Mouse (Mus musculus) forebrain, embryonic 10.5 days (tissue): ENCODE results near the gene Hes1. TPM values are rescaled to one million over a fixed set of nuclear protein-coding genes. Genes with fewer than 3 reads are reported as not detected.

ENCODE experiments used
- DNase-seq: peaks from one replicate; pipeline ENCODE4 v3.0.0-alpha.2; 2017; ENCODE audit warnings: low spot score; ENCODE audit errors: extremely low spot score
- H3K27ac ChIP-seq: fragments of 300-500 bp; sonication (generic); 2 replicates; pipeline ENCODE4 v1.5.1; 2016; ENCODE audit warnings: mild to moderate bottlenecking
- H3K27me3 ChIP-seq: fragments of 300-500 bp; sonication (generic); 2 replicates; pipeline ENCODE4 v1.6.1; 2016; ENCODE audit warnings: mild to moderate bottlenecking; ENCODE audit not compliant: poor library complexity, severe bottlenecking
- H3K36me3 ChIP-seq: fragments of 300-500 bp; sonication (generic); replicated peaks from 2 replicates; pipeline ENCODE4 v1.6.1; 2016; ENCODE audit warnings: mild to moderate bottlenecking, moderate library complexity
- H3K4me1 ChIP-seq: fragments of 300-500 bp; sonication (generic); 2 replicates; pipeline ENCODE4 v1.6.1; 2016
- H3K4me3 ChIP-seq: fragments of 300-500 bp; sonication (generic); 2 replicates; pipeline ENCODE4 v1.5.1; 2016; ENCODE audit warnings: mild to moderate bottlenecking, moderate library complexity
- H3K9me3 ChIP-seq: fragments of 300-500 bp; sonication (generic); 2 replicates; pipeline ENCODE4 v1.6.1; 2016; ENCODE audit warnings: mild to moderate bottlenecking, moderate library complexity
- WGBS: fragments of 180-500 bp; shearing (Covaris S2); methylation state at CpG from one replicate; pipeline ENCODE4 v1.1.7; 2016; 5-methylcytosine and 5-hydroxymethylcytosine counted together
- polyA plus RNA-seq: library from polyadenylated mRNA; unstranded; fragments of >200 nt; fragmentation: Nextera tagmentation; extraction: Ambion mirVana; gene quantifications from 2 replicates; pipeline ENCODE4 v1.2.1, GENCODE M21; 2016

Gene Hes1
- polyA plus RNA-seq, 1 experiment from 2014 or later = 42.5 TPM

- DNase-seq = no peak
- peaks cover 54% of the 10 kb centered on the region for H3K4me1 ChIP-seq
- peaks cover 79% of the 10 kb centered on the region for H3K27me3 ChIP-seq
- WGBS = 72% methylated on average over 10 of the region's 10 CpGs
- no peaks in the 10 kb centered on the region for H3K9me3 ChIP-seq
- H3K36me3 ChIP-seq = no peaks in the 10 kb centered on the region
- no peak overlapping the region for H3K27ac ChIP-seq
- H3K4me3 ChIP-seq = no peak overlapping the region
Measured at GRCm38 (mm10) chr16:30055361-30055889, 8.8 kb upstream of the Hes1 start.

GRCm38 (mm10) chr16:30055927-30056326, 8.3 kb upstream of the Hes1 start:
- WGBS = 78% methylated on average over 7 of the region's 7 CpGs
- Histone ChIP-seq H3K27ac (no peak overlapping the region), H3K36me3 (no peaks in the 10 kb centered on the region), H3K4me3 (no peak overlapping the region), H3K4me1 (peaks cover 59% of the 10 kb centered on the region), H3K27me3 (peaks cover 84% of the 10 kb centered on the region), H3K9me3 (no peaks in the 10 kb centered on the region)
- no peak for DNase-seq

GRCm38 (mm10) chr16:30056906-30057305, 7.3 kb upstream of the Hes1 start:
- no peaks in the 10 kb centered on the region for H3K9me3 ChIP-seq
- H3K27ac ChIP-seq = no peak overlapping the region
- peaks cover 69% of the 10 kb centered on the region for H3K4me1 ChIP-seq
- no peak overlapping the region for H3K4me3 ChIP-seq
- no peak for DNase-seq
- 89% methylated on average over 2 of the region's 2 CpGs for WGBS
- peaks cover 90% of the 10 kb centered on the region for H3K27me3 ChIP-seq
- H3K36me3 ChIP-seq = no peaks in the 10 kb centered on the region

DNA sequence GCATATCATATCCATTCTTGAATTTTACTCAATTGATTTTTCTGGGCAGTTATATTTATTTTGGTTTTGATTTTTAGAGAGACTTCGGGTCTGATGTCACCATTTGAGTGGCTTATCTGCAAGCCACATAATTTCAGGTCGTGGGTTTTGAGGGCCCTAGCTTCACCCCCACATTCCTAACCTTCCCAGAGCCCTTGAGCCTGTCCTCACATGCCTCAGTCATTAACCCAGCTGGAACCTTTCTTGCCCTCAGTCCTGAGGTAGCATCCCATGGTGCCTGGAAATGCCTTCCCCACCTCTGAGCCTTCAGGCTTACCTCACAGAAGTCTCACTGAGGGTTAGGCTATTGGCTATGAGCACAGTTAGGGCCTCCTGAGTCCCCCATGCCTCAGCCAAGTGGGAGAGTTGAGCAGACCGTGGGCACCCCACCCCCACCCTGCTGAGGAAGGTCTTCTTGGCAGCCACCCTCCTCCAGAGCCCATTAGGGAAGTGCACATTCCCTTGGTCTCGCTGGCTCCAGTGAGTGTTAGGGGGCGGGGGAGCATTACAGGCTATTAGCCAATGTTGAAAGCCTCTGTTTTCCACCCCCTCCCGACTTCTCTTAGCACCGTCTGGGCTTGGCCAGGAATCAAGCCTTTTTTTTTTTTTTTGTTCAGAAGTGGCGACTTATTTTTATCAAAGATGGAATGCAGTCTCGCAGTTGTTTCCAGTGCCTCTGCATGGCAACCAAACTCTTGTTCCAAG, 5.0 kb upstream of the Hes1 start:
- Histone ChIP-seq H3K4me3 (no peak overlapping the region), H3K4me1 (peaks cover 71% of the 10 kb centered on the region), H3K36me3 (no peaks in the 10 kb centered on the region), H3K27ac (peak overlapping the region; percentile 70), H3K27me3 (peaks cover 76% of the 10 kb centered on the region), H3K9me3 (no peaks in the 10 kb centered on the region)
- 17% methylated on average over 9 of the region's 9 CpGs for WGBS
- peak; percentile 38 for DNase-seq

- Histone ChIP-seq H3K4me3 (0 out of 2 replicates have a peak overlapping the region, but pooled peaks have one; percentile 1), H3K36me3 (no peaks in the 10 kb centered on the region), H3K9me3 (no peaks in the 10 kb centered on the region), H3K27ac (peak overlapping the region; percentile 48), H3K4me1 (peaks cover 74% of the 10 kb centered on the region), H3K27me3 (peaks cover 70% of the 10 kb centered on the region)
- 6% methylated on average over 8 of the region's 8 CpGs for WGBS
- DNase-seq = no peak
Measured at GRCm38 (mm10) chr16:30060412-30060811, 3.8 kb upstream of the Hes1 start.

DNA sequence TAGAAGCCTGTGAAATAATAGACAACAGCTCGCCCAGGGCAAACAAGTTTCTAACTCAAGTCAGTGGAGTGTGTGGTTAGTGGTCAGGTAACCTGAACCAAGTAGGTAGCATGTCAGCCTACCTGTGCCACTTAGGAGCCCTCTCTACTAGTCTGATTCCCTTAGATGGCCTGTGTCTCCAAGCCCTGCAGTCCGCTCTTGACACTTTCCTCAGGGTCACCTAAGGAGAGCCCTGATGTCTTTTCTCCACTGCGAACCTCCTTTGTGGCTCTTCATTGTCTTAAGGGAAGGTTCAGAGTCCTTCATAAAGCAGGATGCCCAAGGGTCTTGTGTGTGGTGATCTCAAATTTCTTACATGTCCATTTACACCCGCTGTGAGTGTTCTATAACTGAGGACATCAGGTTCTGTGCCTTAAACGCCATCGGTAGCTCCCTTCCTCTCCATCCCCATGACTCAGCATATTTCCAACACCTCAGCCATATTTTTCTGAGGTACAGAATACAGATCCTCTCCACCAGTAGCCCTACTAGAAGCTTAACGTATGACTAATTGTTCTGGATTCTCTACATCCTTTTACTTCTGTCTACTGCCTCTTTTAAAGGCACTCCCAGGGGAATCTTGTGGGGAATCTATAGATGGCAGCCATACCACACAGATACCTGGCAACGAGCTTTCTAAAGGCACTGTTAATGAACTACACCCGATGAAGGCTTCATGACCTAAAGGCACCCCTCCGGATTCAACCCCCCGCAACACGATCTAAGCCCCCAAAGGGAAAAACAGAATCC, 1.7 kb upstream of the Hes1 start:
- Histone ChIP-seq H3K4me3 (peak overlapping the region; percentile 89), H3K27ac (peak overlapping the region; percentile 99), H3K36me3 (peaks cover 9% of the 10 kb centered on the region), H3K27me3 (peaks cover 53% of the 10 kb centered on the region), H3K4me1 (peaks cover 80% of the 10 kb centered on the region), H3K9me3 (no peaks in the 10 kb centered on the region)
- no peak for DNase-seq
- 12% methylated on average over 12 of the region's 12 CpGs for WGBS

GRCm38 (mm10) chr16:30063121-30063881, 883 bp upstream of the Hes1 start:
- H3K4me3 ChIP-seq = peak overlapping the region; percentile 89
- H3K36me3 ChIP-seq = peaks cover 9% of the 10 kb centered on the region
- no peaks in the 10 kb centered on the region for H3K9me3 ChIP-seq
- under 1% methylated on average over 64 of the region's 82 CpGs for WGBS
- H3K4me1 ChIP-seq = peaks cover 86% of the 10 kb centered on the region
- peaks cover 45% of the 10 kb centered on the region for H3K27me3 ChIP-seq
- peak; percentile 86 for DNase-seq
- peak overlapping the region; percentile 99 for H3K27ac ChIP-seq

DNA sequence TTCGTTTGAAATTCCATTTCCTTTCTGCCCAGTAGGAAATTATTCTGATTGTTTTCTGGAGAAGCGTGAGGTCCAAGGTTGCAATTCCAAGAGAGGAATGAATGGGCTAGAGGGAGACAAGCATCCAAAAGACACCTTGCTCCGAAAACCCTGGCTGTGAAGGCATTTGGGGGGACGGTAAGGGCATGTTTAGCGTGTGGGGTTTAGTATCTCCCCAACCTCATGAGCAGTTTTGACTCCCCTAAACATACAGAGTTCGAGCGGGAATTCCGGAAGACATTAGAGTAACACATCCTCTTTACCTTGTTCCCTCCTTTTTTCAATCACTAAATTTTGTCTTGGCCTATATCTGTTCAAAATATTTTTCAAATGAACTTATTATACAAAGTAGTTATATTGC, 429 bp downstream of the Hes1 start:
- WGBS = 0% methylated on average over 8 of the region's 8 CpGs
- Histone ChIP-seq H3K27me3 (peaks cover 36% of the 10 kb centered on the region), H3K4me3 (peak overlapping the region; percentile 89), H3K36me3 (peaks cover 9% of the 10 kb centered on the region), H3K9me3 (no peaks in the 10 kb centered on the region), H3K27ac (peak overlapping the region; percentile 99), H3K4me1 (peaks cover 88% of the 10 kb centered on the region)
- no peak for DNase-seq

DNA sequence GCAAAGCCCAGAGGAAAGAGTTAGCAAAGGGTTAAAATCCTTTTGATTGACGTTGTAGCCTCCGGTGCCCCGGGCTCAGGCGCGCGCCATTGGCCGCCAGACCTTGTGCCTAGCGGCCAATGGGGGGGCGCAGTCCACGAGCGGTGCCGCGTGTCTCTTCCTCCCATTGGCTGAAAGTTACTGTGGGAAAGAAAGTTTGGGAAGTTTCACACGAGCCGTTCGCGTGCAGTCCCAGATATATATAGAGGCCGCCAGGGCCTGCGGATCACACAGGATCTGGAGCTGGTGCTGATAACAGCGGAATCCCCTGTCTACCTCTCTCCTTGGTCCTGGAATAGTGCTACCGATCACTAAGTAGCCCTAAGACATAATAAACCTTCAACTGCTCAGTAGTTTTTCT, 893 bp downstream of the Hes1 start:
- Histone ChIP-seq H3K9me3 (no peaks in the 10 kb centered on the region), H3K4me3 (peak overlapping the region; percentile 89), H3K36me3 (peaks cover 9% of the 10 kb centered on the region), H3K27ac (peak overlapping the region; percentile 99), H3K4me1 (peaks cover 88% of the 10 kb centered on the region), H3K27me3 (peaks cover 36% of the 10 kb centered on the region)
- peak; percentile 96 for DNase-seq
- under 1% methylated on average over 21 of the region's 21 CpGs for WGBS

GRCm38 (mm10) chr16:30065537-30066183, 1.5 kb downstream of the Hes1 start:
- under 1% methylated on average over 21 of the region's 21 CpGs for WGBS
- no peaks in the 10 kb centered on the region for H3K9me3 ChIP-seq
- DNase-seq = peak; percentile 39
- peaks cover 33% of the 10 kb centered on the region for H3K27me3 ChIP-seq
- H3K4me3 ChIP-seq = peak overlapping the region; percentile 89
- H3K27ac ChIP-seq = peak overlapping the region; percentile 99
- H3K36me3 ChIP-seq = peaks cover 9% of the 10 kb centered on the region
- H3K4me1 ChIP-seq = peaks cover 88% of the 10 kb centered on the region

DNA sequence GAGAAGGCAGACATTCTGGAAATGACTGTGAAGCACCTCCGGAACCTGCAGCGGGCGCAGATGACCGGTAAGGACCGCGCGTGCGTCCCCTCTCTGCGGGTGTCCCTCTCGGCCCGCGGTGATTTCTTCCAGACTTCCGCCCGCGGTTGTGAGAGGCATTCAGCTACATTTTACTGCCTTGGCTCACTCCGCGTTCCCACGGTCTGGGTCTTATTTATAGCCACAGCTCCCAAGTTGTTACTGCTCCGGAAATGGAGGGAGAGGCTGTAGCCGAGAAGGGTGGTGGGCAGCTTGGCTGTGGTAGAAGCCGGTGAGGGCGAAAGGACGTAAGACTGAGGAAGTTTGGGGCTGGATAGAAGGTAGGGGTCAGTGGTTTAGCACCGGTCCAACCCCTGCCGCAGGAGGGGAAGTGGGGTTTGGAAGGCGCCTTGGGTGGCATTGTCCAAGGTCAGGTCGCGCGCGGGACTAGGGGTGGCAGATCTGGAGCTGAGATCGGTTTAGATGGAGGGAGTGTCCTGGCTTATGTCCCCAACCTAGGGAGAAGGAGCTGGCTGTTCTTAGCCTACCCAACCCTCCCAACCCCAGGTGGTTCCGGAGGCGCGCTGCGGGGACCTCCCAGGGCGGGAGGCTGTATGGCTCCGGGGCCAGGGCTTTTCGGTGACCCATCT, 2.1 kb downstream of the Hes1 start:
- Histone ChIP-seq H3K4me1 (peaks cover 88% of the 10 kb centered on the region), H3K27ac (peak overlapping the region; percentile 99), H3K36me3 (peaks cover 9% of the 10 kb centered on the region), H3K4me3 (peak overlapping the region; percentile 89), H3K9me3 (no peaks in the 10 kb centered on the region), H3K27me3 (peaks cover 33% of the 10 kb centered on the region)
- DNase-seq = peak; percentile 78
- WGBS = under 1% methylated on average over 38 of the region's 38 CpGs
